Mouse (Mus musculus): ENCODE measurements at regions not wholly inside any gene's neighbourhood (a gene's known extent, or its start where the extent isn't known, plus 50 kb on each side); places are given as distances from the start of the nearest gene placed in this dataset.

DNA sequence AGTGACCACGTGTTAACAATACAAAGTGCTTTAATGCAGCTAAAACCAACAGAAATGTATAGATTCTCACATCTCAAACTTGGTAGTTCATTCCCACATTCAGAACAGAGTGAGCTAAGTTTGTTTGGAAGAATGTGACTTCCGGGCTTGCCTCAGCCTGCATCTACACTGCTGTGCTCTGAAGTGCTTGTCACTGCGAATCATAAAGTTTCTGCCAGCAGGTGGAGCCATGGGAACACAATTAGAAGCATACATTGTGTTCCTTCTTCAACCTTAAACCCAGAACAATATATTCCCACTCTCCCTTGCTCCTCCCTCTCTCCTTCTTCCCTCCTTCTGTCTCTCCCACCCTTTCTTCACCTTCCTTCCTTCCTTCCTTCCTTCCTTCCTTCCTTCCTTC, 128.5 kb upstream of the P3h2 start:
- H3K27me3 ChIP-seq = no peaks in the 10 kb centered on the region
- no peak overlapping the region for H3K4me3 ChIP-seq
- H3K36me3 ChIP-seq = no peaks in the 10 kb centered on the region
- 9% methylated on average over 3 of the region's 3 CpGs for WGBS
- H3K4me2 ChIP-seq (replicated peaks) = no peak overlapping the region
- H3K9ac ChIP-seq (replicated peaks) = no peak overlapping the region
- no peaks in the 10 kb centered on the region for H3K9me3 ChIP-seq
- ATAC-seq (ENCODE audit: low FRiP score, low read depth) = peak; percentile 91
- H3K27ac ChIP-seq (replicated peaks) = no peak overlapping the region
- no peaks in the 10 kb centered on the region for H3K4me1 ChIP-seq

DNA sequence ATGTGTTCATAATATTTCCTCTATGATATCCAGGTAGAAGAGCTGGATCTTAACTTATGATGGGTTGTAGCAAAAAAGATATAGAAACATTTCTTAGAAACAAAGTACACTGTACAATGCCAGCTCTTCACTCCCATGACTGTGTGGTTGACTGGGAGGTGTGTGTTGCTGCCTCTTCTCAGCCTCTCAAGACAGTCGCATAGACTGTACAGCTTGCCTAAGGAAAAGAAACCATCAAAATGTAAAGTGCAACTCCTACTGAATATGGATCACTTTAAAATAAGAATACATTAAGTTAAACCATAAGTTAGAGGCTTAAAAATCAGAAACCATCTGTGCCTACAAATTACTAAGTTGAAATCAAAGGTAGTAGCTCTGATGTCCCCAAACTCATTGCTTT, 125.5 kb upstream of the P3h2 start:
- no peak for ATAC-seq (ENCODE audit: low FRiP score, low read depth)
- Histone ChIP-seq H3K9me3 (no peaks in the 10 kb centered on the region), H3K4me1 (no peaks in the 10 kb centered on the region), H3K4me3 (no peak overlapping the region), H3K27ac (replicated peaks) (no peak overlapping the region), H3K9ac (replicated peaks) (no peak overlapping the region), H3K27me3 (no peaks in the 10 kb centered on the region), H3K36me3 (no peaks in the 10 kb centered on the region), H3K4me2 (replicated peaks) (no peak overlapping the region)
- 92% methylated on average over 1 of the region's 1 CpGs for WGBS

DNA sequence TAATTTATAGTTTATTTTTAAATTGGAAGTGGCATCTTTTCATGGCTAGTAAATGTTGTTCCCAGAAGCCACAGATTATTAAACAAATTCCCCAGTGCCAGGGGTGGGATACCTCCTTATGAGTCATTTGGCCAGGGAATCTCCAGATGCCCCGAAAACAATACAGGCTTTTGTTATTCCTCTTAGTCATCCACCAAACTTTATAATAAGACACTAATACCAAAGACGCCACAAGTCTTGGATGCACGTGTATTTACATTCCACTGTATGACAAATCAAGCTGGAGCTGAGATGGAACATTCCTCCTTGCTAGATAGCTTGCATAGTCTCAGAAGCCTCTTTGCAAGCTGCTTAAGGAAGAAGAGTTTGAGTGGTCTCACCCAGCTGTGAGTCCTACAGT, 105.8 kb upstream of the P3h2 start:
- H3K4me3 ChIP-seq = no peak overlapping the region
- H3K4me2 ChIP-seq (replicated peaks) = no peak overlapping the region
- 82% methylated on average over 3 of the region's 3 CpGs for WGBS
- H3K27me3 ChIP-seq = no peaks in the 10 kb centered on the region
- H3K4me1 ChIP-seq = no peaks in the 10 kb centered on the region
- no peak for ATAC-seq (ENCODE audit: low FRiP score, low read depth)
- H3K36me3 ChIP-seq = no peaks in the 10 kb centered on the region
- H3K9ac ChIP-seq (replicated peaks) = no peak overlapping the region
- H3K27ac ChIP-seq (replicated peaks) = no peak overlapping the region
- H3K9me3 ChIP-seq = 0 out of 2 replicates have a peak, but pooled peaks cover 5% of the 10 kb centered on the region

DNA sequence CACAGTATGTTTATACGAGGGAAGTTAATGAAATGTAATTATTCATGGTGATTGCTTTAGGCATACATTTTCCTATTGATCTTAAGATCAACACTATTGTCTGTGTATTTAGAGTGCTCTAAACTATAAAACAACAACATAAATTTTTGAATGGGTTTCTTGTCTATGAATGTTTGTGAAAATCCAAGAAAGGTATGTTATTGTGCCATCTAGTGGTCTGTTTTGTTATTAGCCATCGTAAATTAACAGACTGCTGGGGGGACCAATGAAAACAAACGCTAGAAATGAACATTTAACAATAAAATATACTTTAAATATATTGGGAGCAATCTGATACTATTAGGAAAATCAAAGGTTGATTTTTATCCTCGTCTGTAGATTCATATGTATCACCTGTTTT, 93.5 kb upstream of the P3h2 start:
- Histone ChIP-seq H3K9me3 (no peaks in the 10 kb centered on the region), H3K4me1 (no peaks in the 10 kb centered on the region), H3K27ac (replicated peaks) (no peak overlapping the region), H3K4me3 (no peak overlapping the region), H3K27me3 (no peaks in the 10 kb centered on the region), H3K36me3 (no peaks in the 10 kb centered on the region), H3K4me2 (replicated peaks) (no peak overlapping the region), H3K9ac (replicated peaks) (no peak overlapping the region)
- WGBS = 23% methylated on average over 4 of the region's 4 CpGs
- no peak for ATAC-seq (ENCODE audit: low FRiP score, low read depth)

DNA sequence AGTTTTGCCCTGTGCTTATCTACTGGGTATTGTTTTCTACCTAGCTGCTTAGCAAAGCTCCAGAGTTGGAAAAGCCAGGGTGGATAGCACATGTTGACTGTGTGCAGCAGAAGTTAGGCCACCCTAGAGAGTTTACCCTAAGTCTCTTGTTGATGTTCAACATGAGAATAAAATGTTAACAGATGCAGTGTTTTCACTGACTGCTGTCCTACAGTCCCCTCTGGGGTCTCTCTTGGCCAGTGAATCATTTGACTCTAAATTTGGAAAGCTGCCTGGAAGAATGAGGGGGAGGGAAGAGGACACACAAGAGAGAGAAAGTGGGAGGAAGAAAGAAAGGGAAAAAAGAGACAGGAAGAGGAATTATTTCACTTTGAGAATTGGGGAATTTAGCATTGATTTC, 90.8 kb upstream of the P3h2 start:
- no peak overlapping the region for H3K9ac ChIP-seq (replicated peaks)
- H3K9me3 ChIP-seq = no peaks in the 10 kb centered on the region
- H3K4me1 ChIP-seq = no peaks in the 10 kb centered on the region
- no peak overlapping the region for H3K4me2 ChIP-seq (replicated peaks)
- no peak overlapping the region for H3K4me3 ChIP-seq
- H3K27me3 ChIP-seq = no peaks in the 10 kb centered on the region
- ATAC-seq (ENCODE audit: low FRiP score, low read depth) = no peak
- no peak overlapping the region for H3K27ac ChIP-seq (replicated peaks)
- no peaks in the 10 kb centered on the region for H3K36me3 ChIP-seq

DNA sequence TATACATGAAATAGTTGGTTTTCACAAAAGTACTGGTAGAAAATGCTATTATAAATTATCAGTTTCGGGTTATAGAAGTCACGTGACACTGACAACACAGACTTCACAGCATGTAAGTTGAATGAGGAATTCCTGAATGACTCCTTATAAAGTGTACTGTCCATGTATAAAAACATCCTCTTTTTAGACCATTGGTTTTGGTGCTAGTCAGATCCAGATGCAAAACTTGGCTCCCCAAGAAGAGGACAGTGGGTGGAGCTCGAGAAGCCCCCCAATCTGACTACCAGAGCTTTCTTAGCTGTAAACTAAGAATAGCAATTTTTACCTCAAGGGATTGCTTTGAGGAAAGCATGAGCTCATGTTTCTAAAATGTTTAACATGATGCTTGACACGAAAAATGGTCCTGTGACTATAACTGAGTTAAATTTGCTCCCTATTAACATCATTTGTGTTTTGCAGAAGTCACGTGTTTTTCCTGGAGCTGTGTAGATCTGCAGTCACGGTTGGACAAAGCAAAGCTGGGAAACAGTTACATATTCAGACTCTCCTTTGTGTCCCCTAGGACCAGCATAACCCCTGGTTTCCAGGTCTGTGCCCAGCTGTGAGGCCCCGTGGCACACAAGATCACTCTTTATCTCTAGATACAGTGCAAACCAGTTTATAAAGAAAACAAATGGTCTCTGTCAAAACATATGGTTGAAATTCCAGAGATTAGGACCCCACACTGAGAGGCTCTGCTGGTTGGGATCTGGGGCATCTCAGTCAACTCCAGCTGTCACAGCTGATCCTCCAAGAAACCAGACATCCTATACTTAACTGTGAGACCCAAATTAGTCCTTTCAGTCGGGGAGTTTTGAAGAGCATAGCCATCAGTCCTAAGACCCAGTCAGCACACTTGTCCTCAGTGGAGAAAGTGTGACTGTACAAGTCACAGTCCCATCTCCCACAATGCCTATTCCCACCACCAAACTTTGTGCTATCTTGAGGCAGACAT, 80.0 kb upstream of the P3h2 start:
- Histone ChIP-seq H3K4me1 (no peaks in the 10 kb centered on the region; the same call in 1 of the 2 replicates), H3K9ac (replicated peaks) (no peak overlapping the region), H3K27ac (replicated peaks) (no peak overlapping the region), H3K4me3 (no peak overlapping the region), H3K9me3 (no peaks in the 10 kb centered on the region), H3K4me2 (replicated peaks) (no peak overlapping the region), H3K27me3 (no peaks in the 10 kb centered on the region), H3K36me3 (no peaks in the 10 kb centered on the region)
- WGBS = 61% methylated on average over 8 of the region's 8 CpGs
- ATAC-seq (ENCODE audit: low FRiP score, low read depth) = no peak

DNA sequence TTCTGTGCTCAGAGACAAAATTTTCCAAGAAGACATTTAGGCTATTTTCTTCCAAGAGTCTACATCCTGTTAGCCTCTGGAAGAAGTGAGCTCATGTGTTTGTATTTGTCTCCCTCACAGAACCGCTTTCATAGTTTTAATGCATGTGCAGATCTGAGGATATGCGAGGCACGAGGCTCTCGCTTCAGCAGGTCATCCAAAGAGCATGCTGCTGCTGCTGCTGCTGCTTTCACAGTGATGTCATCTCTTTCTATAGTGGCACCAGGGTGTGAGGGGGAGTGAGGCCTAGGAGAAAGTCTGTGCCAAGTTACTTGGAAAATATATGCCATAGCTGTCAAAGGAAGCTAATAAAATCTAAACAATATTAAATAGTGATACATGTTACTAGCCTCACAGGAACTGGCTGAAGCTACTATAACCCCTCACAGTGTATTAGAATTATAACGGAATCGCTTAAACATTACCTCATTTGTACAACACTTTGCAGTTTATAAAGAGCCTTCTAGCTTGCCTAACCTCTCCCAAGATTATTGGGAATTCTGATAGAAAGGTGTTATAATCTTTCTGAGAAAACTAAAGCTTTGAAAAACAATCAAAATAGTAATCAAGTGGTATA, 79.2 kb upstream of the P3h2 start:
- ATAC-seq (ENCODE audit: low FRiP score, low read depth) = no peak
- WGBS = 63% methylated on average over 6 of the region's 6 CpGs

DNA sequence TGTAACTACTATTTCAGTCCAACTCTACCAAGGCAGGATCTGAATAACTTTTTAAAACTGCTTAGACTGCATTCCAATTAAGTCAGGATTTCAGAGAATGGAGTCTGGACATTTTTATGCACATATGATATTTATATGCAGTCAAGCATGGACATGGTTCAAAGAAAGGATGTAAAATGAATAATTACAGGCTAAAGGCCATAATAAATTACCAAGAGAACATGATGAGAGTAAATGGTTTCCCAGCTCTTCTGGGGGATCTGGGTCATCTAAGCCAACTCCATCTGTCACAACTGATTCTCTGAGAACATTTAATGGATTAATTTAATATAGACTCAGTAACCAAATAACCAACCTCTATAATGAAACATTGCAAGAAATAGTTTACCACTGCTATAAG, 77.9 kb upstream of the P3h2 start:
- Histone ChIP-seq H3K27me3 (no peaks in the 10 kb centered on the region), H3K36me3 (no peaks in the 10 kb centered on the region), H3K4me2 (replicated peaks) (no peak overlapping the region), H3K9ac (replicated peaks) (no peak overlapping the region), H3K9me3 (no peaks in the 10 kb centered on the region), H3K4me1 (no peaks in the 10 kb centered on the region; the same call in 1 of the 2 replicates), H3K27ac (replicated peaks) (no peak overlapping the region), H3K4me3 (no peak overlapping the region)
- ATAC-seq (ENCODE audit: low FRiP score, low read depth) = no peak

More for the DNA sequence above, 79.2 kb upstream of the P3h2 start:
- Histone ChIP-seq H3K9ac (replicated peaks) (no peak overlapping the region), H3K9me3 (no peaks in the 10 kb centered on the region), H3K36me3 (no peaks in the 10 kb centered on the region), H3K4me3 (no peak overlapping the region), H3K4me1 (no peaks in the 10 kb centered on the region; the same call in 1 of the 2 replicates), H3K4me2 (replicated peaks) (no peak overlapping the region), H3K27ac (replicated peaks) (no peak overlapping the region), H3K27me3 (no peaks in the 10 kb centered on the region)

DNA sequence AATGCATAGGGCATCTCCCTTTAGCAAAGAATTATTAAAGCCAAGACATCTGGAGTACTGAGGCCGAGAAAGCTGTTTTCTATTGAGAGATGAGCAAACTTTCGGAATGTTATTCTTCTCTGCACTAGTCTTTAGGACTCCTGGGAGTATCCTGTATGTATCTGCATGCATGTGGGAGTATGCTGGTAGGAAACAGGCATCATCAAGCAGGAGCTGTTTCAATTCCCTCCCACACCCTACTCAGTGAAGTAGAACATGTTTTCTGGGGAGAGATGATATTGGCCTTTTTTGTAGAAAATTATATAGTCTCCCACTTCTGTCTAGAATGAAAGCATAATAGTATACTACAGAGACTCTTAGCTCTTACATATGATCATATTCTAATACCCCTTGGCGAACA, 76.1 kb upstream of the P3h2 start:
- WGBS = 77% methylated on average over 3 of the region's 3 CpGs
- Histone ChIP-seq H3K4me1 (no peaks in the 10 kb centered on the region; the same call in 1 of the 2 replicates), H3K9me3 (no peaks in the 10 kb centered on the region)

DNA sequence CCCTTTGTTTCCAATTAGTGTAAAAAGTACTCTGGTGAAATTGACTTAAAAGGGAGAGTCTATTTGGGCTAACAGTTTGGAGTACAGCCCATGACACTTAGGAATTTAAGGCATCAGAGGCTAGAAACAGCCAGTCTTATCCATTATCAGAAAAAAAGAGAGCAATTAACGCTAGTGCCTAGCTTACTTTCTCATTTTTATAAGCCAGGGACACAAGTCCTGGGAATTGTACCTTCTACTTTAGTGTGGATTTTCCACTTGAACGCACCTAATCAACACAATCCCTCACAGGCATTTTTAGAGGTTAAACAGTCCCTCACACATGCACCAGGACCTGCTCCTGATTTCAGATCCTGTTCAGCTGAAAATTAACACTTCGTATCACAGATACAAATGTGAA, 65.9 kb upstream of the P3h2 start:
- no peak overlapping the region for H3K9ac ChIP-seq (replicated peaks)
- H3K9me3 ChIP-seq = no peaks in the 10 kb centered on the region
- 36% methylated on average over 3 of the region's 3 CpGs for WGBS
- H3K4me3 ChIP-seq = no peak overlapping the region
- H3K4me1 ChIP-seq = no peaks in the 10 kb centered on the region
- ATAC-seq (ENCODE audit: low FRiP score, low read depth) = no peak
- no peaks in the 10 kb centered on the region for H3K36me3 ChIP-seq
- no peaks in the 10 kb centered on the region for H3K27me3 ChIP-seq
- no peak overlapping the region for H3K27ac ChIP-seq (replicated peaks)
- H3K4me2 ChIP-seq (replicated peaks) = no peak overlapping the region

More for the DNA sequence above, 76.1 kb upstream of the P3h2 start:
- H3K4me2 ChIP-seq (replicated peaks) = no peak overlapping the region
- H3K9ac ChIP-seq (replicated peaks) = no peak overlapping the region
- no peak for ATAC-seq (ENCODE audit: low FRiP score, low read depth)
- H3K36me3 ChIP-seq = no peaks in the 10 kb centered on the region
- H3K4me3 ChIP-seq = no peak overlapping the region
- H3K27ac ChIP-seq (replicated peaks) = no peak overlapping the region
- H3K27me3 ChIP-seq = no peaks in the 10 kb centered on the region

DNA sequence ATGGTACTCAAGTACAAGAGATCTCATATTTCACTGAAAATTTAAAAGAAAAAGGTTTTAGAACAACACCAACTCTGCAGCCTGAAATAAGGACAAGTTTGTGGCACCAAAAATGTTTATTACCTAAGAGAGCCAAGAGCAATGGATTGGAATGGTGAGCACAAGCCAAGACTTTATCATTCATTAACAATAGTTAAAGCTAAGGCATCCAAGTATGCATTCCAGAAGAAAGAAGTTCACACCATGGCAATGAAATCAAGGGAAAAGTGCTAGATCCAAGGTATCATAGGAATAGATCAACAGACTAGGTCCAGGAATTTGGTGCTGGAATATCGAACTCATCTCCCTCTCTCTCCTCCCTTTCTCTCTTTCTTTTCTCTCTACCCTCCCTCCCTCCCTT, 63.8 kb upstream of the P3h2 start:
- Histone ChIP-seq H3K36me3 (no peaks in the 10 kb centered on the region), H3K27ac (replicated peaks) (no peak overlapping the region), H3K9ac (replicated peaks) (no peak overlapping the region), H3K4me3 (no peak overlapping the region), H3K9me3 (no peaks in the 10 kb centered on the region), H3K27me3 (no peaks in the 10 kb centered on the region), H3K4me2 (replicated peaks) (no peak overlapping the region), H3K4me1 (no peaks in the 10 kb centered on the region)
- no peak for ATAC-seq (ENCODE audit: low FRiP score, low read depth)
- 93% methylated on average over 1 of the region's 1 CpGs for WGBS

DNA sequence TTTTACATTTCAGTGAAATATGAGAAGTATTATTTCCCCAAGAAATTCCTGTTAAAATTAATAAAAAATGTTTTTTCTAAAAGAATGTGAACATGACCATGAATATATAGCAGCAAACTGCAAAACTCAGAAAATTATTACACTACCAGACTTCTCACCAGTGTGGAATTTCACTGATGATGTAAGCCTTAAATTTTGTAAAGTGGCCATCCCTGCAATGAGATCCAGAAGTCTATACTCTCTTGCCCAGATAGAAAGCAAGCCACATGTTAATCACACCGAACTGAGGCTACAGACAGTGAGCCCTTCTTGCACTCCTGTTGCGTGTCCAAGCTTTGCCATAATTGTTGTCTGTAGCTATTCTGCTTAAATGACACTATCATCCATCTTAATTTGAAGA, 62.6 kb upstream of the P3h2 start:
- no peaks in the 10 kb centered on the region for H3K4me1 ChIP-seq
- no peak overlapping the region for H3K4me3 ChIP-seq
- H3K4me2 ChIP-seq (replicated peaks) = no peak overlapping the region
- no peak for ATAC-seq (ENCODE audit: low FRiP score, low read depth)
- WGBS = 95% methylated on average over 2 of the region's 2 CpGs
- H3K27me3 ChIP-seq = no peaks in the 10 kb centered on the region
- no peaks in the 10 kb centered on the region for H3K9me3 ChIP-seq
- H3K27ac ChIP-seq (replicated peaks) = no peak overlapping the region
- no peaks in the 10 kb centered on the region for H3K36me3 ChIP-seq
- no peak overlapping the region for H3K9ac ChIP-seq (replicated peaks)
